Mouse (Mus musculus) MEL (cell line): ENCODE measurements around the gene Gm26992. TPM values are rescaled to one million over a fixed set of nuclear protein-coding genes. Genes with fewer than 3 reads are reported as not detected.

Source experiments
- DNase-seq: peaks from one replicate; pipeline ENCODE4 v3.0.0; 2011; ENCODE audit warnings: low read depth, low spot score
- H3K27ac ChIP-seq: 2 replicates; pipeline ENCODE4 v1.5.1; 2012; ENCODE audit warnings: low read depth, mild to moderate bottlenecking, control low read depth, low read length, moderate library complexity; ENCODE audit not compliant: control insufficient read depth
- H3K27me3 ChIP-seq, 2 experiments: fragments of 150-350 bp in 1 of 2; sonication (generic) in 1 of 2; 2 replicates each; pipeline ENCODE4 v1.6.1; 2012; ENCODE audit warnings: low read length in 2 of 2, mild to moderate bottlenecking in 2 of 2, improper control_type of control experiment in 1 of 2, moderate library complexity in 1 of 2; ENCODE audit not compliant: insufficient read depth in 2 of 2, control insufficient read depth in 1 of 2
- H3K36me3 ChIP-seq, 2 experiments: 2 replicates each; pipeline ENCODE4 v1.6.1; 2012 to 2014; ENCODE audit warnings: low read length in 2 of 2, improper control_type of control experiment in 1 of 2, inconsistent platforms in 1 of 2, mild to moderate bottlenecking in 1 of 2; ENCODE audit not compliant: insufficient read depth in 2 of 2, control insufficient read depth in 1 of 2
- H3K4me1 ChIP-seq, 2 experiments: fragments of 150-350 bp in 1 of 2; sonication (generic) in 1 of 2; 2 replicates each; pipeline ENCODE4 v1.6.1; 2012; ENCODE audit warnings: low read length in 2 of 2, improper control_type of control experiment in 1 of 2, mild to moderate bottlenecking in 1 of 2; ENCODE audit not compliant: insufficient read depth in 2 of 2, control insufficient read depth in 1 of 2
- H3K4me3 ChIP-seq, 2 experiments: fragments of 150-350 bp in 1 of 2; sonication (generic) in 1 of 2; 2 replicates each; pipeline ENCODE4 v1.5.1; 2012; ENCODE audit warnings: low read depth in 2 of 2, low read length in 2 of 2, mild to moderate bottlenecking in 2 of 2, moderate library complexity in 2 of 2, control low read depth in 1 of 2, improper control_type of control experiment in 1 of 2; ENCODE audit not compliant: control insufficient read depth in 1 of 2, insufficient read depth in 1 of 2
- H3K79me2 ChIP-seq: 2 replicates; pipeline ENCODE4 v1.6.1; 2012; ENCODE audit warnings: mild to moderate bottlenecking, low read length, moderate library complexity; ENCODE audit not compliant: control insufficient read depth, poor library complexity, insufficient read depth
- H3K9ac ChIP-seq: 2 replicates; pipeline ENCODE4 v1.6.1; 2012; ENCODE audit warnings: low read depth, mild to moderate bottlenecking, control low read depth, low read length, moderate library complexity; ENCODE audit not compliant: control insufficient read depth, poor library complexity, severe bottlenecking
- H3K9me3 ChIP-seq: fragments of 150-350 bp; sonication (generic); replicated peaks from 2 replicates; pipeline ENCODE4 v1.6.1; 2012; ENCODE audit warnings: mild to moderate bottlenecking, low read length, improper control_type of control experiment, moderate library complexity; ENCODE audit not compliant: insufficient read depth
- BHLHE40 ChIP-seq: IDR thresholded peaks from 2 replicates; pipeline ENCODE4 v1.6.1; 2012; ENCODE audit warnings: low read depth, mild to moderate bottlenecking, inconsistent platforms, low read length, improper control_type of control experiment, borderline replicate concordance
- CTCF ChIP-seq, 3 experiments: IDR thresholded peaks in 2 of 3; conservative IDR thresholded peaks in 1 of 3; 2 replicates each; pipeline ENCODE4 v1.5.1; 2011 to 2012; ENCODE audit warnings: low read length in 3 of 3, low read depth in 2 of 3, mild to moderate bottlenecking in 2 of 3, improper control_type of control experiment in 1 of 3, inconsistent platforms in 1 of 3, mixed read lengths in 1 of 3, moderate library complexity in 1 of 3; ENCODE audit not compliant: control insufficient read depth in 1 of 3, insufficient read depth in 1 of 3, poor library complexity in 1 of 3, severe bottlenecking in 1 of 3
- E2F4 ChIP-seq: IDR thresholded peaks from 2 replicates; pipeline ENCODE4 v1.6.1; 2011; ENCODE audit warnings: low read depth, low read length, improper control_type of control experiment, borderline replicate concordance
- EP300 ChIP-seq, 2 experiments: IDR thresholded peaks; 2 replicates each; pipeline ENCODE4 v1.6.1; 2011; ENCODE audit warnings: improper control_type of control experiment in 2 of 2, low read length in 2 of 2, low read depth in 1 of 2, mild to moderate bottlenecking in 1 of 2
- ETS1 ChIP-seq: IDR thresholded peaks from 2 replicates; pipeline ENCODE4 v1.6.1; 2012; ENCODE audit warnings: low read depth, mild to moderate bottlenecking, inconsistent platforms, low read length, improper control_type of control experiment, moderate library complexity
- HCFC1 ChIP-seq: IDR thresholded peaks from 2 replicates; pipeline ENCODE4 v1.6.1; 2012; ENCODE audit warnings: low read depth, mild to moderate bottlenecking, inconsistent platforms, low read length, improper control_type of control experiment, moderate library complexity
- JUND ChIP-seq: IDR thresholded peaks from 2 replicates; pipeline ENCODE4 v1.6.1; 2011; ENCODE audit warnings: low read depth, mild to moderate bottlenecking, improper control_type of control experiment, low read length
- KAT2A ChIP-seq: conservative IDR thresholded peaks from 2 replicates; pipeline ENCODE4 v1.6.1; 2012; ENCODE audit warnings: low read depth, low read length, improper control_type of control experiment, inconsistent platforms
- MAX ChIP-seq: IDR thresholded peaks from 2 replicates; pipeline ENCODE4 v1.6.1; 2011; ENCODE audit warnings: low read length, improper control_type of control experiment
- MAZ ChIP-seq: IDR thresholded peaks from 2 replicates; pipeline ENCODE4 v1.6.1; 2012; ENCODE audit warnings: low read depth, mild to moderate bottlenecking, inconsistent platforms, low read length, improper control_type of control experiment
- MXI1 ChIP-seq: IDR thresholded peaks from 2 replicates; pipeline ENCODE4 v1.6.1; 2011; ENCODE audit warnings: mild to moderate bottlenecking, low read depth, low read length, improper control_type of control experiment
- NRF1 ChIP-seq: IDR thresholded peaks from 2 replicates; pipeline ENCODE4 v1.6.1; 2014; ENCODE audit warnings: low read depth, mild to moderate bottlenecking, inconsistent platforms, low read length, improper control_type of control experiment, moderate library complexity; ENCODE audit not compliant: poor library complexity, insufficient read depth, severe bottlenecking
- POLR2AphosphoS2 ChIP-seq: IDR thresholded peaks from 2 replicates; pipeline ENCODE4 v1.6.1; 2011; ENCODE audit warnings: low read length, improper control_type of control experiment
- POLR2AphosphoS5 ChIP-seq: IDR thresholded peaks from 2 replicates; pipeline ENCODE4 v1.6.1; 2012; ENCODE audit warnings: low read depth, borderline replicate concordance, mild to moderate bottlenecking, inconsistent platforms, low read length, moderate library complexity, mixed read lengths
- SIN3A ChIP-seq: IDR thresholded peaks from 2 replicates; pipeline ENCODE4 v1.6.1; 2012; ENCODE audit warnings: low read length, improper control_type of control experiment, inconsistent platforms
- SMC3 ChIP-seq: IDR thresholded peaks from 2 replicates; pipeline ENCODE4 v1.6.1; 2011; ENCODE audit warnings: low read depth, low read length, improper control_type of control experiment
- TBP ChIP-seq: IDR thresholded peaks from 2 replicates; pipeline ENCODE4 v1.8.0; 2011; ENCODE audit warnings: low read depth, low read length, improper control_type of control experiment
- TCF12 ChIP-seq: IDR thresholded peaks from 2 replicates; pipeline ENCODE4 v1.6.1; 2014; ENCODE audit warnings: low read depth, mild to moderate bottlenecking, inconsistent platforms, low read length, improper control_type of control experiment, moderate library complexity
- UBTF ChIP-seq: IDR thresholded peaks from 2 replicates; pipeline ENCODE4 v1.6.1; 2012; ENCODE audit warnings: low read depth, mild to moderate bottlenecking, inconsistent platforms, low read length, improper control_type of control experiment, moderate library complexity, borderline replicate concordance; ENCODE audit not compliant: insufficient read depth
- USF1 ChIP-seq: IDR thresholded peaks from 2 replicates; pipeline ENCODE4 v1.6.1; 2014; ENCODE audit warnings: low read depth, mild to moderate bottlenecking, inconsistent platforms, low read length, improper control_type of control experiment, moderate library complexity
- ZC3H11A ChIP-seq: IDR thresholded peaks from 2 replicates; pipeline ENCODE4 v1.6.1; 2012; ENCODE audit warnings: low read depth, mild to moderate bottlenecking, inconsistent platforms, low read length, improper control_type of control experiment
- ZMIZ1 ChIP-seq: IDR thresholded peaks from 2 replicates; pipeline ENCODE4 v1.6.1; 2012; ENCODE audit warnings: low read depth, mild to moderate bottlenecking, inconsistent platforms, low read length, improper control_type of control experiment, moderate library complexity
- polyA plus RNA-seq, 2 experiments: library from polyadenylated mRNA; stranded (reverse) in 1 of 2; unstranded in 1 of 2; fragments of >175 nt in 1 of 2; fragments of >200 nt in 1 of 2; gene quantifications; 2 replicates each; pipeline versions ENCODE4 v1.2.1 to v1.2.4; 2012; ENCODE audit warnings: low replicate concordance in 2 of 2, low read depth in 1 of 2; ENCODE audit not compliant: insufficient read length in 2 of 2, insufficient read depth in 1 of 2, missing spikeins in 1 of 2
- total RNA-seq: library from RNA; depleted of rRNA; stranded (reverse); fragments of 300-350 nt; gene quantifications from 2 replicates; pipeline ENCODE4 v1.2.3, GENCODE M21; 2012

The Gm26992 gene
- total and polyA plus RNA-seq, 3 experiments, result not detected

- no peak for TF ChIP-seq POLR2AphosphoS5
- no peak for TF ChIP-seq MAZ
- TF ChIP-seq BHLHE40, result peak; percentile 50; the same call in 1 of the 2 replicates
- TF ChIP-seq ZC3H11A, result no peak
- TF ChIP-seq, all 39 proteins: peak for 10
Observed at GRCm38 (mm10) chrX:103493351-103494173, 71.8 kb downstream of the Gm26992 start (continued).

DNA sequence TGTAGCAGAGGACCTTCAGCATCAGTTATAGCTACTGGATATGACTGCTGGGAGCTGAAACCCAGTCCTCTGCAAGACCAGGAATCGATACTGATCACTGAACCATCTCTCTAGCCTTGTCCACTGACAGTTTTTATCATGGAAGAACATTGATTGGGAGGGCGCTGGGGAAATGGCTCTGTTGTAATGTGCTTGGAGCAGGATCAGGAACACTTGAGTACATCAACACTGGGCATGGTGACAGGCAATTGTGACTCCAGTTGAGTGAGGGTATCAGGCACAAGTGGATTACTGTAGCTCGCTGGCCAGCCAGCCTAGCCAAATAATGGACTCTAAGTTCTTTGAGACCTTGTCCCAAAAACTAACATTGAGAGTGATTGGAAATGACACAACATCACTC lies 77.6 kb downstream of the Gm26992 start:
- TF ChIP-seq KAT2A (no peak), NRF1 (no peak), MAX (no peak), MXI1 (no peak), POLR2AphosphoS2 (no peak), ETS1 (no peak), USF1 (no peak), POLR2AphosphoS5 (no peak), TCF12 (no peak), UBTF (no peak), SMC3 (no peak), TBP (no peak), EP300 (IDR thresholded peaks at IDR 0.05; ENCODE audit: low read depth in 1 of 2, low read length in 2 of 2) (no peak), ZMIZ1 (no peak), CTCF (IDR thresholded peaks at IDR 0.05 in 2 of 3, conservative IDR thresholded peaks at IDR 0.05 in 1 of 3; ENCODE audit: control insufficient read depth in 1 of 3, insufficient read depth in 1 of 3, low read depth in 2 of 3, low read length in 3 of 3, poor library complexity in 1 of 3, severe bottlenecking in 1 of 3) (no peak), SIN3A (no peak), E2F4 (no peak), JUND (no peak), HCFC1 (no peak)
- DNase-seq, result no peak
- Histone ChIP-seq H3K9me3 (no peaks in the 10 kb centered on the region), H3K36me3 (peaks cover 7% of the 10 kb centered on the region in 2 experiments), H3K79me2 (peaks cover 6% of the 10 kb centered on the region), H3K27me3 (no peaks in the 10 kb centered on the region), H3K9ac (no peak overlapping the region), H3K4me3 (no peak overlapping the region), H3K4me1 (peaks cover 0 to 5% of the 10 kb centered on the region in 2 experiments; a peak in 2 of 4 replicates), H3K27ac (no peak overlapping the region)
